Mouse (Mus musculus): ENCODE measurements at regions not wholly inside any gene's neighbourhood (a gene's known extent, or its start where the extent isn't known, plus 50 kb on each side); places are given as distances from the start of the nearest gene placed in this dataset.

DNA sequence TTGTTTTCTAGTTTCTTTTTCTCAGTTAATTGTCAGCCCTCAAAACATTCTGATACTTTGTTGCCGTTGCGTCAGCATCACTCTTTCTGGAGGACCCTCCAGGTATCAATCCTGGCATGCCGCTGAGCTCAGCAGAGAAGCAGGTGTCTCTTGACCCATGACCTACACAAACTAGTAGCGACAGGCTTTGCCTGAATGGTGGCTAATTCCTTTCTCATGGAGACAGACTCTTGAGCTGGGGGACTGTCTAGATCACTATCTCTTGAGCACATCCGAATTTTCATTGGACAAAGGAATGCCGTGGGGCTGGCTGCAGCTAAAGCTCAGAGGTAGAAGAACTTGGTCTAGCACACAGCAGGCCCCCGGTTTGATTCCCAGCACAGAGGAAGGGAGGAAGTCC is 172.7 kb upstream of the Mrps10 start:
- H3K27me3 ChIP-seq (ENCODE audit: control insufficient read depth, insufficient read depth, low read length) = no peaks in the 10 kb centered on the region
- no peaks in the 10 kb centered on the region for H3K36me3 ChIP-seq (ENCODE audit: control insufficient read depth, insufficient read depth, low read length)
- TF ChIP-seq POLR2A (IDR thresholded peaks at IDR 0.05; ENCODE audit: control insufficient read depth, low read depth, low read length) = no peak
- TF ChIP-seq CTCF (IDR thresholded peaks at IDR 0.05; ENCODE audit: control insufficient read depth, insufficient read depth, insufficient replicate concordance, low read depth, low read length) = no peak
- H3K4me3 ChIP-seq (ENCODE audit: control insufficient read depth, low read depth, low read length) = no peak overlapping the region
- H3K27ac ChIP-seq (ENCODE audit: control insufficient read depth, insufficient read depth, low read depth, low read length) = no peak overlapping the region
- peaks cover 7% of the 10 kb centered on the region for H3K4me1 ChIP-seq (ENCODE audit: control insufficient read depth, insufficient read depth, low read length)

DNA sequence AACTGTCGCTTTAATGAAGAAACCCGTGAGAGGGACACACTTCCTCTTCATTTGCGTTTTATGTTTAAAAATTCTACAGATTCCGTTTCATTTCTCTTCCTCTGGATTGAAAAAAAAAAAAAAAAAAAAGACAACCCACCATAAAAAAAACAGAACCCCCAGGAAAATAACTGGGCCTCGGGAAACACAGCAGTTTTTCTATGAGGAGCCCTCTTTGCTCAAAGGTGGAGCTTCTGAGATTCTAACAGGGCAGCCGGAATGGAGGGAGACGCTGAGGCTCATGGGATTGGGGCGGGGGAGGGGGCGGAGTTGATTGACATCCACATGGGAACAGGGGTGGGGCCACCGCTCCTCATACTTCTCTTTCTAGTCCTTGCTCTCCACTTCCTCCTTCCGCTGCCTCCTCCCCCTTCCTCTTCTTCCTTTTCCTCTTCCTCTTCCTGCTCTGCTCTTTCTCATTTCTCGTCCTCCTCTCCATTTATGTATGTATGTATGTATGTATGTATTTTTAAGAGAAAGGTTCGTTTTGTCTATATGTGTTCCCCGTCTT is 174.1 kb upstream of the Mrps10 start:
- TF ChIP-seq CTCF (IDR thresholded peaks at IDR 0.05; ENCODE audit: control insufficient read depth, insufficient read depth, insufficient replicate concordance, low read depth, low read length) (no peak), POLR2A (IDR thresholded peaks at IDR 0.05; ENCODE audit: control insufficient read depth, low read depth, low read length) (no peak)
- no peaks in the 10 kb centered on the region for H3K27me3 ChIP-seq (ENCODE audit: control insufficient read depth, insufficient read depth, low read length)
- peaks cover 7% of the 10 kb centered on the region for H3K4me1 ChIP-seq (ENCODE audit: control insufficient read depth, insufficient read depth, low read length)
- H3K27ac ChIP-seq (ENCODE audit: control insufficient read depth, insufficient read depth, low read depth, low read length) = no peak overlapping the region
- H3K4me3 ChIP-seq (ENCODE audit: control insufficient read depth, low read depth, low read length) = peak overlapping the region; percentile 66
- H3K36me3 ChIP-seq (ENCODE audit: control insufficient read depth, insufficient read depth, low read length) = no peaks in the 10 kb centered on the region

DNA sequence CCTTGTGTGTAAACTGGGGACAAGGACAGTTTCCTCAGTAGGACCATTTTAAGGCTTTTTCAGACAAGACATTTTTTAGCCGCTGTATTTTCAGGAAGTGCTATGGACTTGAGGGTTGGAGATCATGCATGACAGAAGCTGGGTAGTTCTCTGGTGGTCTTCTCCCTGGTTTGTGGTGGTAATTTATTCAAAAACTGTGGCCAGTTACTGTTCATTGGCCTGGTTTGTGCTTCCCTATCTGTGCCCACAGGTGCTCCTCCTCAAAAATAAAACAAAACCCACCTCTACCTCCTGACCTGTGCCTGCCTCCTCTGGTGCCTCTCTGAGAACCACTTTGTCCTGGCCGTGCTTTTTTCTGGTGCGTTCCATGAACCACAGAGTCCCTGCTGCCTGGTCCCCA is 177.3 kb upstream of the Mrps10 start:
- Histone ChIP-seq H3K4me3 (ENCODE audit: control insufficient read depth, low read depth, low read length) (no peak overlapping the region), H3K4me1 (ENCODE audit: control insufficient read depth, insufficient read depth, low read length) (peaks cover 7% of the 10 kb centered on the region), H3K27ac (ENCODE audit: control insufficient read depth, insufficient read depth, low read depth, low read length) (no peak overlapping the region), H3K36me3 (ENCODE audit: control insufficient read depth, insufficient read depth, low read length) (no peaks in the 10 kb centered on the region), H3K27me3 (ENCODE audit: control insufficient read depth, insufficient read depth, low read length) (no peaks in the 10 kb centered on the region)
- TF ChIP-seq POLR2A (IDR thresholded peaks at IDR 0.05; ENCODE audit: control insufficient read depth, low read depth, low read length) = no peak
- no peak for TF ChIP-seq CTCF (IDR thresholded peaks at IDR 0.05; ENCODE audit: control insufficient read depth, insufficient read depth, insufficient replicate concordance, low read depth, low read length)

DNA sequence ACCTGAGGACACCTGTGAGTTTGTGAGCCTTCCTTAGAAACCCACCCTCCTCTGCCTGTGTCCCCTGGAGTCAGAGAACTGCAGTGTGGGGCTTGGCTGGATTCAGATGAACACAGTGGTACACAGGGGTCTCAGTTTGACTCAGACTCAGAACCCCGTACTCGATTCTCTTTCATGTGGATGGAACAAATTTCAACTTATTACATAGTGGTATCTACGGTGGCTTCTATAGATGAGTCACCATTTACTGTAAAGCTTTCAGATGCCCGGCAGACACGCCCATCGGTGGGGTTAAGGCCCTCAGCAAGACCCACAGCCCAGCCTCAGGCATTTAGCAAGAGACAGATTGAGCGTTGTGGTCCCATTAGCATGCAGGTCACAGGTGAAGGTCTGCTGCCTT is 178.9 kb upstream of the Mrps10 start:
- TF ChIP-seq CTCF (IDR thresholded peaks at IDR 0.05; ENCODE audit: control insufficient read depth, insufficient read depth, insufficient replicate concordance, low read depth, low read length) (no peak), POLR2A (IDR thresholded peaks at IDR 0.05; ENCODE audit: control insufficient read depth, low read depth, low read length) (no peak)
- Histone ChIP-seq H3K36me3 (ENCODE audit: control insufficient read depth, insufficient read depth, low read length) (no peaks in the 10 kb centered on the region), H3K4me3 (ENCODE audit: control insufficient read depth, low read depth, low read length) (no peak overlapping the region), H3K4me1 (ENCODE audit: control insufficient read depth, insufficient read depth, low read length) (peaks cover 3% of the 10 kb centered on the region), H3K27ac (ENCODE audit: control insufficient read depth, insufficient read depth, low read depth, low read length) (no peak overlapping the region), H3K27me3 (ENCODE audit: control insufficient read depth, insufficient read depth, low read length) (no peaks in the 10 kb centered on the region)

GRCm38 (mm10) chr17:47184148-47184547 is 173.8 kb upstream of the Ubr2 start:
- Histone ChIP-seq H3K36me3 (ENCODE audit: control insufficient read depth, insufficient read depth, low read length) (no peaks in the 10 kb centered on the region), H3K27ac (ENCODE audit: control insufficient read depth, insufficient read depth, low read depth, low read length) (no peak overlapping the region), H3K4me1 (ENCODE audit: control insufficient read depth, insufficient read depth, low read length) (no peaks in the 10 kb centered on the region), H3K4me3 (ENCODE audit: control insufficient read depth, low read depth, low read length) (no peak overlapping the region), H3K27me3 (ENCODE audit: control insufficient read depth, insufficient read depth, low read length) (no peaks in the 10 kb centered on the region)
- TF ChIP-seq CTCF (IDR thresholded peaks at IDR 0.05; ENCODE audit: control insufficient read depth, insufficient read depth, insufficient replicate concordance, low read depth, low read length) (no peak), POLR2A (IDR thresholded peaks at IDR 0.05; ENCODE audit: control insufficient read depth, low read depth, low read length) (no peak)

DNA sequence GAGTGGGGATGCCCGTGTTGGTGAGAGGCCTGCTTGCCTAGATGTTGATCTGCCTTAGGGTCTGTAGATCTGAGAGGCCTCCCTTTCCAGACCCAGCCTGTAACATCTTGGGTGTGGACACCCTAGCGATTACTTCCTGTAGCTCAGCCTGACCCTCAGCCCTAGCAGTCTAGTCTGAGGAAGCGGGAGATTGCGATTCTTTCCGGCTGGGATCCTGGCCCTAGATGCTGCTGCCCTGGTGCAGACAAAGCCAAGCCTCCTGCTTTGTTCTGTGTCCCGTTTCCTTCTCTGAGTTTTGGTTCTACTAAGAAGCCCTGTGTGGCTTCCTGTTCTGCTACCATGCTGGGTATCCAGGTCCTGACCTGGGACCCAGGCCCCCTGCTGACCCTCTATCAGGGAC is 171.8 kb upstream of the Ubr2 start:
- Histone ChIP-seq H3K4me1 (ENCODE audit: control insufficient read depth, insufficient read depth, low read length) (no peaks in the 10 kb centered on the region), H3K27me3 (ENCODE audit: control insufficient read depth, insufficient read depth, low read length) (no peaks in the 10 kb centered on the region), H3K36me3 (ENCODE audit: control insufficient read depth, insufficient read depth, low read length) (no peaks in the 10 kb centered on the region), H3K4me3 (ENCODE audit: control insufficient read depth, low read depth, low read length) (no peak overlapping the region), H3K27ac (ENCODE audit: control insufficient read depth, insufficient read depth, low read depth, low read length) (no peak overlapping the region)
- TF ChIP-seq POLR2A (IDR thresholded peaks at IDR 0.05; ENCODE audit: control insufficient read depth, low read depth, low read length) = no peak
- TF ChIP-seq CTCF (IDR thresholded peaks at IDR 0.05; ENCODE audit: control insufficient read depth, insufficient read depth, insufficient replicate concordance, low read depth, low read length) = no peak

DNA sequence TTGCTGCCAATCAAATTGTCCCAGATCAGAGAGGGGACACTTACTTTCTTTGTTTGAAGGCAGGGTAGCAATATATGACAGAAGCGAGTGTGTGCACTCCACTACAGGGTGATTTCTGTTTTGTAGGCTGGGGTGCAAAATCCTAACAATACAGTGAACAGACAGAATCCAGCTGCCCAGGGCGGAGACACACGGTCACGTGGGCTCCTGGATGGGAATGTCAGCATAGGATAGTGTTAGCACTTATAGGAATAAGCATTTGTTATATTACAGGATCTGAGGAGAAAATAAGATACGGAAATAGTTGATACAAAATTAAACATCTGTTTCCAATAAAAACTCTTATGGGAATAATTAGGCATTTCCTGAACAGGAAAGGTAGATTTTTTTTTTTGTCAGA is 169.1 kb upstream of the Ubr2 start:
- Histone ChIP-seq H3K36me3 (ENCODE audit: control insufficient read depth, insufficient read depth, low read length) (no peaks in the 10 kb centered on the region), H3K4me3 (ENCODE audit: control insufficient read depth, low read depth, low read length) (no peak overlapping the region), H3K4me1 (ENCODE audit: control insufficient read depth, insufficient read depth, low read length) (no peaks in the 10 kb centered on the region), H3K27ac (ENCODE audit: control insufficient read depth, insufficient read depth, low read depth, low read length) (no peak overlapping the region), H3K27me3 (ENCODE audit: control insufficient read depth, insufficient read depth, low read length) (no peaks in the 10 kb centered on the region)
- TF ChIP-seq CTCF (IDR thresholded peaks at IDR 0.05; ENCODE audit: control insufficient read depth, insufficient read depth, insufficient replicate concordance, low read depth, low read length) = no peak
- TF ChIP-seq POLR2A (IDR thresholded peaks at IDR 0.05; ENCODE audit: control insufficient read depth, low read depth, low read length) = no peak

GRCm38 (mm10) chr17:47178705-47179104 is 168.3 kb upstream of the Ubr2 start:
- Histone ChIP-seq H3K4me1 (ENCODE audit: control insufficient read depth, insufficient read depth, low read length) (no peaks in the 10 kb centered on the region), H3K27me3 (ENCODE audit: control insufficient read depth, insufficient read depth, low read length) (no peaks in the 10 kb centered on the region), H3K36me3 (ENCODE audit: control insufficient read depth, insufficient read depth, low read length) (no peaks in the 10 kb centered on the region), H3K27ac (ENCODE audit: control insufficient read depth, insufficient read depth, low read depth, low read length) (no peak overlapping the region), H3K4me3 (ENCODE audit: control insufficient read depth, low read depth, low read length) (no peak overlapping the region)
- no peak for TF ChIP-seq POLR2A (IDR thresholded peaks at IDR 0.05; ENCODE audit: control insufficient read depth, low read depth, low read length)
- no peak for TF ChIP-seq CTCF (IDR thresholded peaks at IDR 0.05; ENCODE audit: control insufficient read depth, insufficient read depth, insufficient replicate concordance, low read depth, low read length)

Measured in testis, adult 2 months (tissue).